Mouse (Mus musculus) stomach, postnatal 0 days (tissue): Measurements from ENCODE around the gene Rabgap1l.

Experiments used
- CTCF ChIP-seq: IDR thresholded peaks from 2 replicates; pipeline ENCODE4 v1.5.1; 2016; ENCODE audit warnings: antibody characterized with exemption, low read depth, mild to moderate bottlenecking, moderate library complexity
- EP300 ChIP-seq: optimal IDR thresholded peaks from 2 replicates; pipeline ENCODE3; 2016; ENCODE audit warnings: antibody characterized with exemption

GRCm38 (mm10) chr1:160672088-160672814 is 120.8 kb downstream of the Rabgap1l start:
- TF ChIP-seq CTCF (no peak), EP300 (no peak)
